Mouse (Mus musculus): ENCODE results near the gene Siglece. TPM values are rescaled to one million over a fixed set of nuclear protein-coding genes. Genes with fewer than 3 reads are reported as not detected.
A peak's percentile ranks its signal among the peaks of the same experiment; 100 is the strongest.

Siglece gene
- polyA plus RNA-seq, 1 experiment = 47.6 TPM

DNA sequence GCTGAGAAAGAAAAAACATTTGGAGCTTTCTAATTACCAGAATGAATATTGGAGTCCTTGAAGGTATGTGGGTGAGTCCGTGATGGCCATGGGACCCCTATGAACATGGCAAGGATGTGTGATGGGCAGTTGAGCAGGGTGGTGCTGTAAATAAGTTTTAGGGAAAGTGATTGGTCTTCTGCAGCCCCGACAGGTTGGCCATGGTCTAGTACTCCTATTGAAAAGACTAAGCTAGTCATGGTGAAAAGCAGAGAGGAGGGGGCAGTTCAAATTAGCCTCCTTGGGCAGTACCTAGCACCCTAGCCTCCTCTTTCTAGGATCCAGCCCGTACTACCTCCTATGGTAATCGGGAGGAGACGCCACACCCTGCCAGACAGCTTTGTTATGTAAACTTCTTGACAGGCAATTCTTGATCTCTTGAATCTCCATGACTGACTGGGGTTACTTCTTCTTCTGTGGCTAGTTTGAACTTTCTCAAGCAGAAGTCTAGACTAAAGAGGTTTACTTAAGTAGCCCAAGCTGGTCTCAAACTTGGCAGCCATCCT, 52.1 kb downstream of the Siglece start:
- Histone ChIP-seq H3K4me3 (ENCODE audit: insufficient read depth, low read length) (no peak overlapping the region), H3K27ac (ENCODE audit: insufficient read depth, low read depth, low read length) (no peak overlapping the region), H3K4me1 (ENCODE audit: control insufficient read depth, insufficient read depth, low read length) (peaks cover 27% of the 10 kb centered on the region)
- TF ChIP-seq POLR2A (IDR thresholded peaks at IDR 0.05; ENCODE audit: borderline replicate concordance, low read depth, low read length) = no peak
- no peak for TF ChIP-seq CTCF (IDR thresholded peaks at IDR 0.05; ENCODE audit: low read depth, low read length)

- Histone ChIP-seq H3K4me1 (ENCODE audit: control insufficient read depth, insufficient read depth, low read length) (peaks cover 27% of the 10 kb centered on the region), H3K4me3 (ENCODE audit: insufficient read depth, low read length) (peak within 1 kb of the TSS; percentile 21), H3K27ac (ENCODE audit: insufficient read depth, low read depth, low read length) (no peak within 1 kb of the TSS)
- no peak for TF ChIP-seq POLR2A (IDR thresholded peaks at IDR 0.05; ENCODE audit: borderline replicate concordance, low read depth, low read length)
- TF ChIP-seq CTCF (IDR thresholded peaks at IDR 0.05; ENCODE audit: low read depth, low read length) = no peak
These were observed 52.8 kb downstream of the Siglece start, which contains the start of gene Zfp819 for GRCm38 (mm10) chr7:43606896-43607742. Zfp819 (plus strand) TSS chr7:43607169.

GRCm38 (mm10) chr7:43601884-43602283, 58.1 kb downstream of the Siglece start:
- TF ChIP-seq CTCF (IDR thresholded peaks at IDR 0.05; ENCODE audit: low read depth, low read length) = no peak
- no peak for TF ChIP-seq POLR2A (IDR thresholded peaks at IDR 0.05; ENCODE audit: borderline replicate concordance, low read depth, low read length)
- Histone ChIP-seq H3K4me3 (ENCODE audit: insufficient read depth, low read length) (no peak overlapping the region), H3K4me1 (ENCODE audit: control insufficient read depth, insufficient read depth, low read length) (peaks cover 10% of the 10 kb centered on the region), H3K27ac (ENCODE audit: insufficient read depth, low read depth, low read length) (no peak overlapping the region)

Other genes with a start within 250 kb of the Siglece start
- gene Lim2, start 232.5 kb downstream of the Siglece start, polyA plus RNA-seq (2012; ENCODE audit: insufficient read depth, insufficient read length, missing spikeins) = not detected in 2 replicates
- gene Nkg7, start 223.1 kb downstream of the Siglece start, polyA plus RNA-seq (2012; ENCODE audit: insufficient read depth, insufficient read length, missing spikeins) = not detected in 2 replicates
- not detected in 2 replicates for gene Cldnd2, start 219.4 kb downstream of the Siglece start, polyA plus RNA-seq (2012; ENCODE audit: insufficient read depth, insufficient read length, missing spikeins)
- 79.5 and 87.0 TPM in 2 replicates for gene Etfb, start 216.1 kb downstream of the Siglece start, polyA plus RNA-seq (2012; ENCODE audit: insufficient read depth, insufficient read length, missing spikeins)
- not detected in 2 replicates for gene Gm45233, start 216.0 kb downstream of the Siglece start, polyA plus RNA-seq (2012; ENCODE audit: insufficient read depth, insufficient read length, missing spikeins)
- gene Vsig10l, start 197.0 kb downstream of the Siglece start, polyA plus RNA-seq (2012; ENCODE audit: insufficient read depth, insufficient read length, missing spikeins) = 4.5 and 4.9 TPM in 2 replicates
- gene Iglon5, start 170.1 kb downstream of the Siglece start, polyA plus RNA-seq (2012; ENCODE audit: insufficient read depth, insufficient read length, missing spikeins) = not detected in 2 replicates
- gene 4931406B18Rik, start 154.2 kb downstream of the Siglece start, polyA plus RNA-seq (2012; ENCODE audit: insufficient read depth, insufficient read length, missing spikeins) = not detected in 2 replicates
- gene Cd33, start 115.7 kb downstream of the Siglece start, polyA plus RNA-seq (2012; ENCODE audit: insufficient read depth, insufficient read length, missing spikeins) = 54.9 and 67.4 TPM in 2 replicates
- gene Zfp658, start 97.9 kb downstream of the Siglece start, polyA plus RNA-seq (2012; ENCODE audit: insufficient read depth, insufficient read length, missing spikeins) = 6.6 and 7.5 TPM in 2 replicates
- gene Zfp719, start 80.6 kb downstream of the Siglece start, polyA plus RNA-seq (2012; ENCODE audit: insufficient read depth, insufficient read length, missing spikeins) = 4.7 and 5.5 TPM in 2 replicates
- not detected in 2 replicates for gene Zfp819, start 53.0 kb downstream of the Siglece start, polyA plus RNA-seq (2012; ENCODE audit: insufficient read depth, insufficient read length, missing spikeins)
- not detected in 2 replicates for gene Ceacam18, start 25.5 kb downstream of the Siglece start, polyA plus RNA-seq (2012; ENCODE audit: insufficient read depth, insufficient read length, missing spikeins)
- gene Ctu1, start 11.9 kb upstream of the Siglece start, polyA plus RNA-seq (2012; ENCODE audit: insufficient read depth, insufficient read length, missing spikeins) = 4.7 and 7.7 TPM in 2 replicates
- gene Klk14, start 30.3 kb upstream of the Siglece start, polyA plus RNA-seq (2012; ENCODE audit: insufficient read depth, insufficient read length, missing spikeins) = not detected in 2 replicates
- not detected in 2 replicates for gene Klk13, start 52.4 kb upstream of the Siglece start, polyA plus RNA-seq (2012; ENCODE audit: insufficient read depth, insufficient read length, missing spikeins)
- not detected in 2 replicates for gene Klk12, start 108.7 kb upstream of the Siglece start, polyA plus RNA-seq (2012; ENCODE audit: insufficient read depth, insufficient read length, missing spikeins)
- not detected in 2 replicates for gene Klk11, start 114.4 kb upstream of the Siglece start, polyA plus RNA-seq (2012; ENCODE audit: insufficient read depth, insufficient read length, missing spikeins)
- not detected in 2 replicates for gene Klk10, start 120.9 kb upstream of the Siglece start, polyA plus RNA-seq (2012; ENCODE audit: insufficient read depth, insufficient read length, missing spikeins)
- not detected in 2 replicates for gene Klk9, start 131.7 kb upstream of the Siglece start, polyA plus RNA-seq (2012; ENCODE audit: insufficient read depth, insufficient read length, missing spikeins)
- not detected in 2 replicates for gene Klk8, start 137.4 kb upstream of the Siglece start, polyA plus RNA-seq (2012; ENCODE audit: insufficient read depth, insufficient read length, missing spikeins)
- gene Klk7, start 151.1 kb upstream of the Siglece start, polyA plus RNA-seq (2012; ENCODE audit: insufficient read depth, insufficient read length, missing spikeins) = not detected in 2 replicates
- not detected in 2 replicates for gene Klk6, start 164.3 kb upstream of the Siglece start, polyA plus RNA-seq (2012; ENCODE audit: insufficient read depth, insufficient read length, missing spikeins)
- not detected in 2 replicates for gene Klk5, start 181.8 kb upstream of the Siglece start, polyA plus RNA-seq (2012; ENCODE audit: insufficient read depth, insufficient read length, missing spikeins)
- not detected in 2 replicates for gene Klk4, start 221.0 kb upstream of the Siglece start, polyA plus RNA-seq (2012; ENCODE audit: insufficient read depth, insufficient read length, missing spikeins)